Mouse (Mus musculus) layer of hippocampus, postnatal 14 days (tissue): ENCODE data around the gene Hist3h2a. TPM values are rescaled to one million over a fixed set of nuclear protein-coding genes. Genes with fewer than 3 reads are reported as not detected.
A peak's percentile ranks its signal among the peaks of the same experiment; 100 is the strongest.

Source experiments
- DNase-seq, 2 experiments: peaks; one replicate each; pipeline ENCODE4 v3.0.0; 2021 to 2022; ENCODE audit warnings: low spot score in 2 of 2, mixed read lengths in 1 of 2
- total RNA-seq, 2 experiments: library from RNA; stranded (reverse); gene quantifications; 2 replicates each; pipeline ENCODE4 v1.2.3; 2021

Gene Hist3h2a
- total RNA-seq, 2 experiments from 2014 or later = 59.7 to 62.5 TPM

DNA sequence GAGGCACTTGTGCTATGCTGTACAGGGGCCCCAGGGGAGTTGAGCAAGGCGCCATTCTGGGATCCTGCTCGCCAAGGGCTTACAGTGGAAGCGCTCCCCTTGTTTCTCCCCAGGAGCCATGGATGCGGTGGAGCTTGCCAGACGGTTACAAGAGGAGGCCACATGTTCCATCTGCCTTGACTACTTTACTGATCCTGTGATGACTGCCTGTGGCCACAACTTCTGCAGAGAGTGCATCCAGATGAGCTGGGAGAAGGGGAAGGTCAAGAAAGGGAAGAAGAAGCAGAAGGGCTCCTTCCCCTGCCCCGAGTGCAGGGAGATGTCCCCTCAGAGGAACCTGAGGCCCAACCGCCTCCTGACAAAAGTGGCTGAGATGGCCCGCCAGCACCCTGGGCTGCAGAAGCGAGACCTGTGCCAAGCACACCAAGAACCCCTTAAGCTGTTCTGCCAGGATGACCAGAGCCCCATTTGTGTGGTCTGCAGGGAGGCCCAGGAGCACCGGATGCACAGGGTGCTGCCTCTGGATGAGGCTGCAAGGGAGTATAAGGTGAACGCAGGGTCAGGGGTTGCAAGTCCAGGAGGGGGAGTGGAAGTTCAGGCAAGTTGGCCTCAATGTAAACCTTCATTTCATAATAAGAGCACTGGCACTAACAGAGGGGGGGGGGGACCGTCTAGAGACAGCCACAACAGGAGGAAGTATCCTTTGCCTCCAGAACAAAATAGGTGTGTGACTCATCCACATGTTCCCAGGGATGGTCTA lies 10.7 kb downstream of the Hist3h2a start:
- DNase-seq = no peak

DNA sequence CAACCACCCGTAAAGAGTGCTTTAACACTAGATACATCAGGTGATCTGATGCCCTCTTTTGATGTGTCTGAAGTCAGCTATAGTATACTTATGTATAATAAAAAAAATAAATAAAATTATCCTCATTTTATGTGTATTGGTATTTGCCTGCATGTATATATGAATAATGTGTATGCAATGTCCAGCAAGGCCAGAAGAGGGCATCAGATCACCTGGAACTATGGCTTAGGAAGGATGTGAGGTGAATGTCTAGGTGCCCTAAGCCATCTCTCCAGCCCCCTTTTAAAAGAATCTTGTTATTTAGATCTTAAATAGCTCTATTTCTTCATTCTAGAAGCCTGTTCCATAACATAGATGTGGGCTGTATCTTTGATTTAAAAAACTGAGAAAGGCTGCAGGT lies 12.9 kb downstream of the Hist3h2a start:
- no peak for DNase-seq

DNA sequence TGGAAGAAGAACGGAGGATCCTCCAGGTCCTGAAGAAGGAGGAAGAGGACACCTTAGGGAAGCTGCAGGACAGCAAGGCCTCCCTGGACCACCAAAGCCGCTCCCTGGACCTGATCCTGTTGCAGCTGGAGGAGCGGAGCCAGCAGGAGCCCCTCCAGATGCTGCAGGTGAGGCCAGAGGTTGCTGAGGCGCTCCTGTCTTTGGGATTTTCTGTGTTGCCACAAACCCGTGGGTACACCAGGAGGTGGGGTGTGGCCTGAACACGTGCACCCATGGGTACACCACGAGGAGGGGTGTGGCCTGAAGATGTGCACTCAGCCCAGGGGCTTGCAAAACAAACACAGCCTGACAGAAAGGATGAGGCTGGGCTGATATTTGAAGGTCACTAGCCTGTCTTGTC lies 14.1 kb downstream of the Hist3h2a start:
- DNase-seq = no peak

DNA sequence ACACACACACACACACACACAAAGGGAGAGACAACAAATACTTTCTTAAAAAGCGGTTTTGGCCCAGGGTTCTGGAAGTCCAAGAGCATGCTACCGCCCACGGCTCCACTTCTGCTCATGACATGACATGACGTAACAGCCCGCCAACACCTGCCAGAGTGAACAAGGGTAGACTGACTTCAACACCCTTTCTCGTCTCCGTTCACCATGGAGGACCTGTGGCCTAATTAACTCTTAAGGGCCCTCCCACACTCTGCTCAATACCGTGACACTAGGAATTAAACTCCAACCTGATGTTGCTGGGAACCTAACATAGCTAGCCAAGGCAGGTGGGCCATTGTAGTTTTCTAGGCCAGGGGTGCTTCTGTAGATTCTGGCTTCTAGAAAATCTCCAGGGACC lies 14.5 kb downstream of the Hist3h2a start:
- no peak for DNase-seq

DNA sequence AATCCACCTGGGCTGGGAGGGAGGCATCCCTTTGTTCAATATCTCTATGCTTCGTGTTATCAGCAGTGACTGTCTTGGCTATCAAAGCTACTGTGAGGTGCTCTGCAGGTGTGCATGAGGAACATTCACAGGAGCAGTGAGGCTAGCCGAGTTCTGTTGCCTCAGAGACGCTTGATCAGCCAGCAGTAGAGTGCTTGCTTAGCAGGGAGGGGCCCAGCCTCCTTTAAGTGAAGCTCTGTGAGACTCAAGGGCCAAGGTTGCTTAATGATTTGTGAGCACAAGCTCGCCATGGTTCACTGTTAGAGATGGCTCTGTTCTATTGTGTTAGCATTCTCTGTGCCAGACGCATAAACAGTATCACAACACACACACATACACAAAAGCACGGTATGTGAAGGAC lies 15.2 kb downstream of the Hist3h2a start:
- no peak for DNase-seq

DNA sequence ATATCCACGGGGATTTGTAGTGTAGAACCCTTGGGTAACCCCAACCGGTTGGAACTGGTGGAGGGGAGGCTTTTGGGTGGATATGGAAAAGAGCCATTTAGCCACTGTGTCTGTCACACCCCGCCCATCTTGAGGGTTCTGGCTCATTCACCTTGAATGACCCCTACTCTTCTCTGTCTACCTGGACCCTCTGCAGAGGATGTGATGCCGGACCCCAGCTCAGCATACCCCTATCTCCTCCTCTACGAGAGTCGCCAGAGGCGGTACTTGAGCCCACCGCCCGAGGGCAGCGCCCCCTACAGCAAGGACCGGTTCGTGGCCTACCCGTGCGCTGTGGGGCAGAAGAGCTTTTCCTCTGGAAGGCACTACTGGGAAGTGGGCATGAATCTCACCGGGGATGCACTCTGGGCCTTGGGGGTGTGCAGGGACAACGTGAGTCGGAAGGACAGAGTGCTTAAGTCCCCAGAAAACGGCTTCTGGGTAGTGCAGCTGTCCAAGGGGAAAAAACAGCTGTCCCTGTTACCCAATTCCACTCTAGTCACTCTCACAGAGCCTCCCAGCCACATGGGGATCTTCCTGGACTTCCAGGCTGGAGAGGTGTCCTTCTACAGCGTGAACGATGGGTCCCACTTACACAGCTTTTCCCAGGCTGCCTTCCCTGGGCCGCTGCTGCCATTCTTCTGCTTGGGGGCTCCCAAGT lies 16.5 kb downstream of the Hist3h2a start:
- no peak for DNase-seq

DNA sequence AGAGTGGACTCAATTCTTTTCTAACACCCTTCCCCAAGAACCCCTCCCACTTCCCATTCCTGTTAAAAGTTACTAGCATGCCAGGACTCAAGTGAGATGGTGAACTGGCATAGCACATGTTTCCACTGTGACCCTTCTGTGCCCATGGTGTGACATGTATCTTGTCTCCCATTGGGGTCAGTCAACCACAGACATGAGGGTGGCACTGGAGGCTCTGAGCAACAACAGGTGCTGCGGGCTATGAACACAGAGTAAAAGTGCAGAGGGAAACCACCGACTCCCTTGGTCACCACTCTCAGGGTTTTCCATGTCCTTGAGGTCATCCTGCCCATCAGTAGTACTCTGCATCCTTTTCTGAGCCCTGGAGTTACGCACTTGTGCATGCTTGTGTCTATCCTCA lies 17.3 kb downstream of the Hist3h2a start:
- no peak for DNase-seq

DNA sequence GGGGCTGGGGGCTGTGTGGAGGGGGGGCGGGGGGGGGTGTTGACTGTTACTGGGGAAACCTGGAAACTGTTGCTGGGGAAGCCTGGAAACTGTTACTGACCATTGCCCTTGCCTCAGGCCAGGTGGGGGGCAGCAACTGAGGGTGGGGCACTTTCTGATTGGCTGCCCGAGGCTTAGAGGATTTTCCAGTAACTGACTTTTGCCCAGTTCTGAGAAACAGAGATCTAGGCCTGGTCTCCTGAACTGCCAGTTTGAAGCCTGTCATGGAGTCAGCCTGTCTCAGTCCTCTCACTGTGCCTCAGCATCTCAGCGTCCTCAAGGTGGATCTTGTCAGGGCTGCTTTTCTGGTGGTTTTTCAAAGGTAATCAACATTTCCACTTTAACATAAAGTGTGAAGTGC lies 19.9 kb downstream of the Hist3h2a start:
- no peak for DNase-seq

DNA sequence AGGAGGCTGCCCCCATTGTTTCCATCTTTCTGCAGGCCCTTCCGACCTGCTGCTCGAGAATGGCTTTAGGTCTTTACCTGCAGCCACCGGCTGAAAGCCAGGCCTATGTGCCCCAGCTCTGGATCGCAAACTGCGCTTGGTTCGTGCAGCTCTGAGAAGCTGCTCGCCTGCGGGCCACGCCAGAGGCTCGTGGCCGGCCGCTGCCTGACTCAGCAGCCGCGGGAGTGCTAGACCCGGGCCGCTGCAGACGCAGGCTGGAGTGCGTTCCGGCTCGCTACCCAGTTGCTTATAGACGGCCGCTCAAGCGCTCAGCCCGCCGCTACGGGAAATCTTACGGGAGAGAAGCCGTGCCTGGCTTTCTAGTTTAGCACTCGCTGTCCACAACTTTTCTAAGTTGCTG lies 22.7 kb downstream of the Hist3h2a start:
- DNase-seq = no peak

DNA sequence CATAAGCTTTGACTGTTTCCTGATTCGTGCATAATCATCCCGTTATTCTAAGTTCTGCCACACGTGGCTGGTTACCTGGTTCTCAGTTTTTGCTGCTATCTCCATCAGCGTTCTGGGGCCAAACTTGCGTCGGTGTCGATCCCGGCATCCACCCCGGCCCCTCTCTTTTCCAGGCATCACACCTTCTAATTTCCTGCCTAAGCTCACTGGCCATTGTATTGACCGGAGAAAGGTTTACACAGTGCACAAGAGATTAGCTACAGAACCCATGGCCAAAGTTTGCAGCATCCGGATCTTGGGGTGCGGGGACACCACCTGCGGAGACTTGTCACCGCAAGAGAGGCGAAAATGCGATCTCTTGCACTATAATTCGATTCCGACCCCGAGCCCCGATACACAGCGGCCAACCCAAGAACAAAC lies 23.1 kb downstream of the Hist3h2a start:
- DNase-seq = no peak

DNA sequence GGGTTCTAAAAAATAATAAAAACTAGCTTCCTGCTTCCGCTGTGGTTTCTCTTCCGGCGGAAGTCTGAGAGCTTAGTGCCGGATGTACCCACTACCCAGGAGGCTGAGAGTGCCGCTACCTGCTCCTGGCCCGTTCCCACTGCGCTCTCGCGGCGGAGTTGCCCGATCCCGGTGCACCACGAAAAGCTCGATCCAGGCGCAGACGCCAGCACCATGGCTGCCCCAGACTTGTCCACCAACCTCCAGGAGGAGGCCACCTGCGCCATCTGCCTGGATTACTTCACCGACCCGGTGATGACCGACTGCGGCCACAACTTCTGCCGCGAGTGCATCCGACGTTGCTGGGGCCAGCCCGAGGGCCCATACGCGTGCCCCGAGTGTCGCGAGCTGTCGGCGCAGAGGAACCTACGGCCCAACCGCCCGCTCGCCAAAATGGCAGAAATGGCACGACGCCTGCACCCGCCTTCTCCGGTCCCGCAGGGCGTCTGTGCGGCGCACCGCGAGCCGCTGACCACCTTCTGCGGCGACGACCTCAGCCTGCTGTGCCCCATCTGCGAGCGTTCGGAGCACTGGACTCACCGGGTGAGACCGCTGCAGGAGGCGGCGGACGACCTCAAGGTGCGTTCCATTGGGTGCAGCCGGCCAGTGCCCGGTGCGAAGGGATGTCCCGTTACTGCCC lies 23.7 kb downstream of the Hist3h2a start, which contains the start of gene Trim11:
TSS of gene Trim11 (plus strand) at position 67 of the 679 bp plus-strand sequence.
- peak; percentile 57 to 74 for DNase-seq

DNA sequence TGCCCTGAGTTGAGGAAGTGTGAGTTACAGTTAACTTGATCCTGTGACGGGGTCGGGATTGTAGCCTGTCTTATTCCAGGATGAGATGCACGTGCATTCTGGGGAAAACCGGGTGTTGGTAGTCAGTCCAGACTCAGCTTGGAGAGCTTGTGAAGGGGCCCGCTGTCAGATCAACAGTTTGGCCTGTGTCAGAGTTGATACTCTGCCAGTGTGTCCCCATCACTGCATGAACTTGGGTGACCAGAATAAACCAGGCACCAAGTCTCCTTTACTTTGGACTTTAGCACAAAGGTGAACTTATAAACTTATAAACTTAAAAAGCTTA lies 24.2 kb downstream of the Hist3h2a start:
- no peak for DNase-seq

DNA sequence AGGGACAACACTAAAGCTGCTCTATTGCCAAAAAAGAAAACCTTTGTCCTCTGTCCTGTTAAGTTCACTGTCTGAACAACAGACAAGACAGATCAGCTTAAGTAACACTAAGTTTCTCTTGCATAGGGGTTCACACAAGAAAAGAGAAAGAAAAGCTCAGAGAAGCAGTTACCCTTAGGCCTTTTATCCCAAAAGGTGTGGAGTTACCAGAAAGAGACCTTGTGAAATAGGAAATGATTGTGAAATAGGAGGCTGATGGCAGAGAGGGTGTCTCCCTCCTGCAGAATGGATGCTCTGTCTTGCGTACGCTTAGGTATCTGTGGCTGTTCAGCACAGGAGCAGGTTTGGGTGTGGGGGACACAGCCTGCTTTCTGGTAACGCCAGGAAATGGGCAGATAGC lies 24.7 kb downstream of the Hist3h2a start:
- no peak for DNase-seq

DNA sequence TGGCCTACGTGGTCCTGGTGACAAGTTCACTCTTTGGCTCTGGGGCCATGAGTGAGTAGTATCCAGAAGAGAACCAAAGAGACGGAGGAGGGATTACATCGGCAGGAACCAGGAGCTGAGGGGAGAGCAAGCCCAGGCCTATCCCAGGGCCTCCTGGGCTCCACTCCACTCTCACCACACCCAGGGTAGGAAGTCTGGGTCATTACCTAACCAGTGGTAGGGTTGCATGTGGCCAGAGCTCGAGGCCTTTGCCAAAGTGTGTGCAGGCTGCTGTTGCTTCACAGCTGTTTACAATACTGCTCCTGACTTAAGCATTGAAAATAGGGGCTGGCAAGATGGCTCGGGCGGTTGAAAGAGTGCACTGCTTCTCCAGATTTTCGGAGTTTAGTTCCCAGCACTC lies 25.2 kb downstream of the Hist3h2a start:
- no peak for DNase-seq

DNA sequence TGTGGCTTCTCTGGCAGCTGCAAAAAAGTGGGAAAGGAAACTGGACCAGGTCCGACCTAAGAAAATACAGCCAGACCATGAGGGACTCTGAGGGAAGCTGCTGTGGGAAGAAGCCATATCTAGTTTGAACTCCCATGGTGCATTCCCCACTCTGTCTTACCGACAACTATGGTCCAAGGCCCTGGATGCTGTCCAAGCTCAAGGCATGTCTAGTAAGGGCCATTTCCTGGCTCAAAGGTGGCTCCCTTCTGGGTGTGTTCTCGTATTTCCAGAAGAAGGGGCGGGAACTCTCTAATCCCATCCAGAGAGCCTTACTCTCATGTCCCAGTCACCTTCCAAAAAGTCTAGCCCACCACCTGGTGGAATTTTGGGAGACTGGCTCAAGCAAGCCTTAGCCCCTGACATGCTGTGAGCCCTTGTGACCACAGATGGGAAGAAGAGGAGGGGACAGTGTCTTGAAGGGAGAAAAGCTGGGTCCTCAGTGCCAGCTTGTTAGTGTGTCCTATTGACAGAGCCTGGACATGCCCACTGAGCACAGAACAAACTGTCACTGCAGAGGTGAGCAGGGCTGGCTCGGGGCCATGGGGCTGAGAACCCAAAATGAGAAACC lies 26.0 kb downstream of the Hist3h2a start:
- DNase-seq = no peak

DNA sequence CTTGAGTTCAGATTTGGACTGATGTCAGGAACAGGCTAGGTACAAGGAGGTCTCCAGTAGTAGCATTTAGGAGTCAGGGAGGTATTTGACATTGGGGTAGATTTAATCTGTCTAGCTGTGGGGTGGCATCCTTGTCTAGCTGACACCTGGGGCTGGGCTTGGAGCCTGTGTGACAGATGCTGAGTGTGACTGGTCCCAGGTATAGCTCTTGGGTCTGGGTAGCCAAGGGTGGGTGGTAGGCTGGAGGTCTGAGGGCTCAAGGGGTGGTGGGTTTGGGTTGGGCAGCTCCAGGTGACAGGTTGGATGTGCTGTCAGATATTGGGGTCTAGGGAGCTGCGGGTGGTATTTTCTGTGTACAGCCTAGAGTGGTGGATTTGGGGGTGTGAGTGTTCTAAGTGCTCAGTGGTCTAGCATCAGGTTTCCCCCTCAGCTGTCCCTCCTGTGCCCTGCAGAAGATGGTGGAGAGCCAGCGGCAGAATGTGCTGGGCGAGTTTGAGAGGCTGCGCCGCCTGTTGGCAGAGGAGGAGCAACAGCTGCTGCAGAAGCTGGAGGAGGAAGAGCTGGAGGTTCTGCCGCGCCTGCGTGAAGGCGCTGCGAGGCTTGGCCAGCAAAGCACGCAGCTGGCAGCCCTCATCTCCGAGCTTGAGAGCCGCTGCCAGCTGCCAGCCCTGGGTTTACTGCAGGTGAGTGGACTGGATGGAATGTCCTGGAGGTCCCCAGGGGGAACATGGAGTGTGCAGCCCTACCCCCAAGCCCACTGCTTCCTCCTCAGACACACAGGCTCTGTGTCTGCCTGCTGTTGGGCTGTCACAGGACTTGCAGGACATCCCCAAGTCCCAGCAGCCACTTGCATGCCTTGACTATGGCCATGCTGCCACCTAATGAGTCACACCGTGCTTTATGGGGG lies 27.3 kb downstream of the Hist3h2a start:
- peak; percentile 70 to 73 for DNase-seq

DNA sequence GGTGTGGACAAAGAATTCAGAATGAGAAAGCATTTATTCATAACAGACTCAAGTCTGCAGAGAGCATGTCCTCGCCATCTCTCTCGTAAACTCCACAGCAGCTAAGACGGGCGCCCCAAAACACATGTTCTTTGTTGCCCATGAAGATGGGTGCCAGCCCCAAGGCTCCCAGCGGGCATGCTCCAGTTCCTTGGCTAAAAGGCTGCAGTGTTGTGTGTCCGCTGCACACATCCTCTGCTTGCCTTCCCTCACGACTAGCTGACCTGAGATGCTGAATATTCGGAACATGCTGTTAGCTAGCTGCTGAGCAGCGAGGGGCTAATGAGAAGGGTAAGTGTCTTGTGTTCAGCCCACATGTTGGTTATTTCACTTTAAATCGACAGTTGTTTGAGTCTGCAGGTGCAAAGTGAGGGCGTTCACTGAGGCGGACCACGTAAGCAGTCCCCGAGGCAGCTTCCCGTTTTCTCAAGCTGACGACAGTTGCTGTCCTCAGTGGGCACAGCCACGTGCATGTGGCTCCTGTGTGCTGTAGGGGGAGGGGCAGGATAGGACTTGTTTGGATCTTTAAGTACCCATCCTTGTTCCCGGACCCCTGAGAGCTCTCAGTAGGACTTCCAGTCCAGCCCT lies 28.1 kb downstream of the Hist3h2a start:
- DNase-seq = no peak

DNA sequence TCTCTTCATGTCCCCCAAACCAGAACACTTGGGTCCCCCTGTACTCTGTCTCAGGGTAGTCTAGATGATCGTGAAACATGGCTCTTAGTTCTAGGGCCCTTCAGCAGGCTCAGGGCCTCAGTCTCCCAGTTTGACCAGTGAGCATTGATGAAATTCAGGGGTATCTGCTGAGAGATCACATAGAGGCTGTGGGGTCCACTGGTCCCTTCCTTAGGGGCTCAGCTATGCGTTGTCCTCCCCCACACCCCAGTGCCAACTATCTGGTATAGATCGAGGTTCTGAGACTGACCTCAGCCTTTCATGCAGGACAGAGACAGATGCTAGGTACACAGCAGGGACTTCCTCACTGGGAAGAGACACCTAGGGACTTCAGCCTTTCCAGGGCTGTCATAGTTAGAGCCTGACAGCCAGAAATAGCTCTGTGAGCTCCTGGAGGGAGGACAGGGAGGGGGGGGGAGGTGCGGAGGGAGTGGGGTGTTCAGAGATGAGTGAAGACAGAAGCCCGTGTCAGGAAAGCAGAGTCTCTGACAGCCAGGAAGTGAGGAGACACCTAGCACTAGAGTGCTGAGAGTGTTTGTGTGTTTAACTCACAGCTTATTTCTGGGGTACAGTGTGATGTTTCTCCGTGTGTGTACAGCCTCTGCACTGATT lies 29.3 kb downstream of the Hist3h2a start:
- DNase-seq = no peak

DNA sequence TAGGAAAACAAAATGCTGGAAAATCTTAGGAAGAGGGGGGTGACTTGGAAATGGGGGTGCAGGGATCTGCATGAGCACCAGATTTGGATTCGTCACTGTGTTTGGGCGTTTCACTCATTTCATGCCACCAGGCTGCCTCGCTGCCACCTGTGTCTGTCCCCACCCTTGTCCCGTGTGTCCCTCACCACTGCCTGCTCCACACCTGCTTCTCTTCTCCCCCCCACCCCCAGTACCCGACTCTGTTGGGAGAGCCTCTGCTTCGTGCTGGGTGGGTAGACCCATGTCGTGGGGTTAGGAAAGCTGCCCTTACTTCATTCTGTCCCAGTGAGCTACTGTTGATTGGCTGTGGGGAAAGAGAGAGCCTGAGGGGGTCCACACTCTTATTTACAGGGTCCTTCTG lies 30.2 kb downstream of the Hist3h2a start:
- no peak for DNase-seq
